Mouse (Mus musculus): Measurements from ENCODE around the gene Cds1.

Gene Cds1

DNA sequence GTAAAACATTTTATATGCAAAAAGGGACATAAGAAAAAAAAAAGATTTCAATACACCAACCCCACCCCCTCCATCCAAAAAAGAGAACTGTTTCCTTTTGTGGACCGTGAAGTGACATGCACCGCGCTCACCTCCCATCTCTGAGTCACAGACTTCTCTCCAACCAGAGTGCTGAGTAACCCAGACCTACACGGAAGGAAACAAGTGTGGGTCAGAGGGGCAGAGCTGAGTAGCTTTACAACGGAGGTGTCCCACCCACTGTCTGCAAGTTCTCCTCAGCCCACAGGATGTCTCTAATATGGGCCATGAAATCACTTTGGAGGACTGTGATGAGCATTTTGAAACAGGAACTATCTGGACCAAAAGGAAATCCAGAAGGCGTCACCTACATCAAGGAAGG is 99.0 kb downstream of the Cds1 start:
- in situ Hi-C loops (cut with MboI; ENCODE audit: low sequenced_read_pairs), result no loop called here

DNA sequence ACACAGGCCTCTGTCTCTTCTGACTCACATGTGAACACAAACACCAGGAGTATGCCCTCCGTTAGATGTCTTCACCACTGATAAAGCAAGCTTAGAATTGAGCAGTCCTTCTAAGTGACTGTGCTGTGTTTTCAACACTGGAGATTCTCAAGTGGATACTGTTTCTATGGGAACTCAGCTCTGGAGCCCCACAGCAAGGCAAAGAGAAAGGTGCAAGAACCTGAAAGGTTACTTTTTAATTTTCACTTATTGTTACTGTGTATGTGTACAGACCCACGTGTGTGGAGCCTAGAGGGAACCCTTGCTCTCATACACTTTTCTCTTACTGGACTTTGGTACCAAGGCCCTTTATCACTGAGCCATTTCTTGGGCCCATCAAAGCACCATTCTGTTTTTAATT is 101.8 kb downstream of the Cds1 start:
- in situ Hi-C loops (cut with MboI; ENCODE audit: low sequenced_read_pairs), result no loop called here
